Mouse (Mus musculus) G1E (cell line): ENCODE data around the gene Lama5. TPM values are rescaled to one million over a fixed set of nuclear protein-coding genes. Genes with fewer than 3 reads are reported as not detected.
A peak's percentile ranks its signal among the peaks of the same experiment; 100 is the strongest.

Experiments
- ATAC-seq: 2 replicates; pipeline ENCODE4 v1.8.0; 2016; ENCODE audit warnings: mild to moderate bottlenecking; ENCODE audit not compliant: insufficient number of reproducible peaks, poor library complexity, low FRiP score, severe bottlenecking; ENCODE audit errors: extremely low read depth
- DNase-seq: peaks from one replicate; pipeline ENCODE4 v3.0.0; 2012; ENCODE audit warnings: low spot score
- H3K27me3 ChIP-seq: 2 replicates; pipeline ENCODE4 v1.6.1; 2012; ENCODE audit warnings: mild to moderate bottlenecking, low read length, inconsistent platforms; ENCODE audit not compliant: insufficient read depth
- H3K36me3 ChIP-seq: replicated peaks from 2 replicates; pipeline ENCODE3; 2012; ENCODE audit warnings: mild to moderate bottlenecking, inconsistent platforms
- H3K4me1 ChIP-seq: 2 replicates; pipeline ENCODE4 v1.6.1; 2012; ENCODE audit warnings: low read depth, low read length, inconsistent platforms, mixed read lengths; ENCODE audit not compliant: insufficient read depth
- H3K4me3 ChIP-seq: 2 replicates; pipeline ENCODE4 v1.5.1; 2012; ENCODE audit warnings: low read depth, mild to moderate bottlenecking, inconsistent platforms, low read length, moderate library complexity, mixed read lengths
- H3K9me3 ChIP-seq: replicated peaks from 2 replicates; pipeline ENCODE4 v1.6.1; 2012; ENCODE audit warnings: inconsistent platforms
- CTCF ChIP-seq: IDR thresholded peaks from 2 replicates; pipeline ENCODE4 v1.5.1; 2012; ENCODE audit warnings: low read depth, low read length, inconsistent platforms, mixed read lengths
- GATA1 ChIP-seq: IDR thresholded peaks from 2 replicates; pipeline ENCODE4 v1.6.1; 2012; ENCODE audit warnings: borderline replicate concordance, low read length, inconsistent platforms, mixed read lengths
- GATA2 ChIP-seq: IDR thresholded peaks from 2 replicates; pipeline ENCODE4 v1.6.1; 2012; ENCODE audit warnings: low read depth, low read length, inconsistent platforms, borderline replicate concordance
- POLR2AphosphoS5 ChIP-seq: IDR thresholded peaks from 2 replicates; pipeline ENCODE4 v1.6.1; 2012; ENCODE audit warnings: low read depth, low read length, inconsistent platforms; ENCODE audit not compliant: insufficient replicate concordance
- TAL1 ChIP-seq: conservative IDR thresholded peaks from 2 replicates; pipeline ENCODE4 v1.6.1; 2012; ENCODE audit warnings: low read depth, low read length, inconsistent platforms, mixed read lengths
- polyA plus RNA-seq: library from polyadenylated mRNA; stranded (reverse); fragments of >175 nt; gene quantifications from 2 replicates; pipeline ENCODE4 v1.2.3, GENCODE M21; 2012
- total RNA-seq, 2 experiments: library from RNA; stranded (forward) in 1 of 2; stranded (reverse) in 1 of 2; fragments of 200-1000 nt in 1 of 2; fragments of >200 nt in 1 of 2; fragmentation: Nextera tagmentation in 1 of 2; gene quantifications; 2 replicates each; pipeline ENCODE4 v1.2.3; 2014 to 2017

Lama5 gene
- total RNA-seq (2014; fragmentation: Nextera tagmentation), result 65.1 and 99.6 TPM in 2 replicates
- 25.4 and 25.5 TPM in 2 replicates for total RNA-seq (2017)
- polyA plus RNA-seq, result 64.8 and 69.2 TPM in 2 replicates

GRCm38 (mm10) chr2:180225762-180226378, at the start of gene Lama5:
Lama5 (minus strand) TSS chr2:180225859.
- peaks cover 35% of the 10 kb centered on the region for H3K36me3 ChIP-seq
- no peaks in the 10 kb centered on the region for H3K9me3 ChIP-seq
- peaks cover 89% of the 10 kb centered on the region for H3K4me1 ChIP-seq
- no peak for TF ChIP-seq GATA1
- H3K27me3 ChIP-seq, result no peaks in the 10 kb centered on the region
- peak within 1 kb of the TSS; percentile 93 for H3K4me3 ChIP-seq
- peak; percentile 25; the same call in 1 of the 2 replicates for ATAC-seq
- peak; percentile 94 for DNase-seq

GRCm38 (mm10) chr2:180274523-180274922, 48.9 kb upstream of the Lama5 start:
- no peak overlapping the region for H3K4me3 ChIP-seq
- DNase-seq (no peak), ATAC-seq (no peak)
- no peak for TF ChIP-seq GATA1
- no peak for TF ChIP-seq GATA2
- TF ChIP-seq CTCF, result no peak
- TF ChIP-seq TAL1, result no peak
- TF ChIP-seq POLR2AphosphoS5, result no peak
- peaks cover 42% of the 10 kb centered on the region for H3K27me3 ChIP-seq
- H3K9me3 ChIP-seq, result no peaks in the 10 kb centered on the region
- peaks cover 27% of the 10 kb centered on the region for H3K36me3 ChIP-seq
- H3K4me1 ChIP-seq, result peaks cover 66% of the 10 kb centered on the region

GRCm38 (mm10) chr2:180273394-180274244, 48.0 kb upstream of the Lama5 start, which contains the start of gene Cables2:
Cables2 (minus strand) TSS chr2:180273496.
- H3K27me3 ChIP-seq, result peaks cover 33% of the 10 kb centered on the region
- ATAC-seq, result peak; percentile 97
- TF ChIP-seq POLR2AphosphoS5 (no peak), TAL1 (no peak), CTCF (no peak)
- peak within 1 kb of the TSS; percentile 82 for H3K4me3 ChIP-seq
- peaks cover 36% of the 10 kb centered on the region for H3K36me3 ChIP-seq
- H3K4me1 ChIP-seq, result peaks cover 66% of the 10 kb centered on the region
- no peaks in the 10 kb centered on the region for H3K9me3 ChIP-seq
- DNase-seq, result peak; percentile 93

GRCm38 (mm10) chr2:180272884-180273321, 47.2 kb upstream of the Lama5 start:
- DNase-seq, result no peak
- H3K4me1 ChIP-seq, result peaks cover 66% of the 10 kb centered on the region
- TF ChIP-seq GATA1 (no peak), CTCF (no peak), POLR2AphosphoS5 (no peak), TAL1 (no peak), GATA2 (no peak)

GRCm38 (mm10) chr2:180271804-180272395, 46.2 kb upstream of the Lama5 start:
- Histone ChIP-seq H3K27me3 (peaks cover 16% of the 10 kb centered on the region), H3K36me3 (peaks cover 53% of the 10 kb centered on the region), H3K9me3 (no peaks in the 10 kb centered on the region), H3K4me1 (peaks cover 63% of the 10 kb centered on the region), H3K4me3 (peak overlapping the region; percentile 82; the same call in 1 of the 2 replicates)
- ATAC-seq (no peak), DNase-seq (no peak)
- no peak for TF ChIP-seq GATA1
- no peak for TF ChIP-seq TAL1
- TF ChIP-seq GATA2, result no peak
- no peak for TF ChIP-seq POLR2AphosphoS5
- TF ChIP-seq CTCF, result no peak

More at GRCm38 (mm10) chr2:180272884-180273321, 47.2 kb upstream of the Lama5 start:
- H3K27me3 ChIP-seq, result peaks cover 26% of the 10 kb centered on the region
- no peak for ATAC-seq
- H3K36me3 ChIP-seq, result peaks cover 43% of the 10 kb centered on the region
- H3K9me3 ChIP-seq, result no peaks in the 10 kb centered on the region
- peak overlapping the region; percentile 82 for H3K4me3 ChIP-seq

GRCm38 (mm10) chr2:180270537-180271255, 45.0 kb upstream of the Lama5 start:
- peaks cover 51% of the 10 kb centered on the region for H3K4me1 ChIP-seq
- TF ChIP-seq POLR2AphosphoS5, result no peak
- TF ChIP-seq CTCF, result no peak
- TF ChIP-seq TAL1, result no peak
- TF ChIP-seq GATA2, result no peak
- TF ChIP-seq GATA1, result no peak
- ATAC-seq, result no peak
- no peak for DNase-seq
- peaks cover 65% of the 10 kb centered on the region for H3K36me3 ChIP-seq
- H3K27me3 ChIP-seq, result peaks cover 6% of the 10 kb centered on the region; the same call in 1 of the 2 replicates
- no peak overlapping the region for H3K4me3 ChIP-seq
- H3K9me3 ChIP-seq, result no peaks in the 10 kb centered on the region
